Mouse (Mus musculus) heart, postnatal 0 days (tissue): Measurements from ENCODE around the gene Gm5592. TPM values are rescaled to one million over a fixed set of nuclear protein-coding genes. Genes with fewer than 3 reads are reported as not detected.
"Not testable (repeated sequence)": the region's sequence is repeated elsewhere in the genome, so short reads cannot be mapped to it uniquely, and the experiment has no call there.

Experiments used
- ATAC-seq: fragments of 200-750 bp; cut with Nextera tagmentation; 2 replicates; pipeline ENCODE4 v1.8.0; 2017; ENCODE audit warnings: low read depth, moderate number of reproducible peaks, moderate library complexity; ENCODE audit not compliant: insufficient read depth
- DNase-seq: peaks from one replicate; pipeline ENCODE4 v3.0.0-alpha.2; 2016; ENCODE audit warnings: low spot score
- H3K27ac ChIP-seq: fragments of 300-500 bp; sonication (generic); 2 replicates; pipeline ENCODE4 v1.5.1; 2014; ENCODE audit warnings: low read depth, mild to moderate bottlenecking
- H3K27me3 ChIP-seq: fragments of 300-500 bp; sonication (generic); 2 replicates; pipeline ENCODE4 v1.6.1; 2014; ENCODE audit warnings: low read length, mixed read lengths; ENCODE audit not compliant: control insufficient read depth, insufficient read depth
- H3K36me3 ChIP-seq: fragments of 300-500 bp; sonication (generic); replicated peaks from 2 replicates; pipeline ENCODE4 v1.6.1; 2014; ENCODE audit warnings: low read length, mixed read lengths; ENCODE audit not compliant: control insufficient read depth, insufficient read depth
- H3K4me1 ChIP-seq: fragments of 300-500 bp; sonication (generic); 2 replicates; pipeline ENCODE4 v1.6.1; 2014; ENCODE audit warnings: antibody characterized with exemption; ENCODE audit not compliant: control insufficient read depth, insufficient read depth
- H3K4me2 ChIP-seq: fragments of 300-500 bp; sonication (generic); 2 replicates; pipeline ENCODE4 v1.6.1; 2014; ENCODE audit warnings: low read depth, mild to moderate bottlenecking, low read length, moderate library complexity
- H3K4me3 ChIP-seq: fragments of 300-500 bp; sonication (generic); 2 replicates; pipeline ENCODE4 v1.5.1; 2014; ENCODE audit warnings: low read depth, low read length
- H3K9ac ChIP-seq: fragments of 300-500 bp; sonication (generic); replicated peaks from 2 replicates; pipeline ENCODE4 v1.6.1; 2014; ENCODE audit warnings: low read depth, low read length, mixed read lengths
- H3K9me3 ChIP-seq: fragments of 300-500 bp; sonication (generic); replicated peaks from 2 replicates; pipeline ENCODE4 v1.6.1; 2016; ENCODE audit warnings: low read length; ENCODE audit not compliant: control insufficient read depth
- CTCF ChIP-seq: IDR thresholded peaks from 2 replicates; pipeline ENCODE4 v1.5.1; 2016; ENCODE audit warnings: antibody characterized with exemption, control low read depth, low read depth
- EP300 ChIP-seq: IDR thresholded peaks from 2 replicates; pipeline ENCODE4 v1.6.1; 2016; ENCODE audit warnings: antibody characterized with exemption, low read depth
- WGBS: fragments of 180-500 bp; shearing (Covaris S2); extraction: QIAGEN DNeasy Blood & Tissue Kit; methylation state at CpG from one replicate; pipeline ENCODE4 v1.1.7; 2014; 5-methylcytosine and 5-hydroxymethylcytosine counted together
- polyA plus RNA-seq: library from polyadenylated mRNA; unstranded; fragments of >200 nt; fragmentation: Nextera tagmentation; extraction: Ambion mirVana; gene quantifications from 2 replicates; pipeline ENCODE4 v1.2.1, GENCODE M21; 2015
- total RNA-seq: library from RNA; depleted of rRNA; stranded (reverse); fragments of >200 nt; gene quantifications from 2 replicates; pipeline ENCODE4 v1.2.3, GENCODE M21; 2014; ENCODE audit warnings: low replicate concordance; rRNA removed

Gm5592 gene
- not detected in 2 replicates for total RNA-seq
- polyA plus RNA-seq = not detected in 2 replicates

DNA sequence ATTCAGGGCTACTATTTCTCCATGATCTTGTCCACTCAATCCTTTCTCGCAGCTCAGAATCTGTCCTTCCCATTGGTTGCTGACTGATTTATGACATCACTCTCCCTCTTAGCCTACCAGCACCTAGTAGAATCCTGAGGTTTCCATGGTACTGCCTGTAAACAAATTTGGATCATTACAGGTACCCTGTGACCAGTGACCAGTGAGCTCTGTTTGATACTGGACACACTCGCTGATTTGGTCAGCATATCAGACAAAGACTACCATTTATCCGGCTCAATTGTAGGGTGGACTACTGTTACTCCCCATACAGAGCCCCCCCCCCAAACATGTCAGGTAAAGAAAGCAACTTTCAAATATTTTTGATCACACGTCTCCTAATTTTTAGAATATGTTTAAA is at the start of gene Gm5592:
Gm5592 (plus strand) TSS at position 301 of the 400 bp plus-strand sequence.
- not testable (repeated sequence) for H3K9me3 ChIP-seq, H3K9ac ChIP-seq, H3K36me3 ChIP-seq, DNase-seq, H3K4me1 ChIP-seq, ATAC-seq, H3K27me3 ChIP-seq, H3K4me2 ChIP-seq, H3K4me3 ChIP-seq, H3K27ac ChIP-seq
- 64% methylated on average over 4 of the region's 4 CpGs for WGBS

DNA sequence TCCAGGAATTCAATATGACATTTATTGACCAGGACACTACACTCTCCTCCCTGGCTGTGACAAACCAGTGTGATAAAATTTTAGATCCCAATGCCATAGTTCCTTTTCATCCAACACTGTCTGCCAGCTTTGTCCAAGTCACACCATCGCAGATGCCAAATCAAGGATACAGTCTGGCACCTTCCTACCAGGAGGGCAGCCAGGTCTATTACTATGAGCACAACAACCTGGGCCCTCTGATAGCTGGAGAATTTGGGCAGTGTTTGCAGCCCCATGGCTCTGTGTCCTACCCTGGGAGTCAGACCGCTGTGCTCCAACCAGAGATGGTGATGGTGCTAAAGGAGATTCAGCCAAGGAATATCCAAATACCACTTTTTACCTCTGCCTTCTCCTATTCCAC is 2.2 kb downstream of the Gm5592 start:
- not testable (repeated sequence) for H3K27ac ChIP-seq, H3K4me2 ChIP-seq, H3K9me3 ChIP-seq, H3K4me3 ChIP-seq, DNase-seq, ATAC-seq, H3K36me3 ChIP-seq, H3K27me3 ChIP-seq, H3K9ac ChIP-seq, H3K4me1 ChIP-seq
- WGBS = 72% methylated on average over 2 of the region's 2 CpGs

GRCm38 (mm10) chr7:41157879-41158278 is 4.2 kb downstream of the Gm5592 start:
- not testable (repeated sequence) for H3K27me3 ChIP-seq, H3K4me3 ChIP-seq, H3K9ac ChIP-seq, H3K27ac ChIP-seq, H3K4me1 ChIP-seq, H3K36me3 ChIP-seq, DNase-seq, H3K4me2 ChIP-seq, ATAC-seq, H3K9me3 ChIP-seq
- WGBS = no CpG with 5 or more reads among the region's 1 CpGs

DNA sequence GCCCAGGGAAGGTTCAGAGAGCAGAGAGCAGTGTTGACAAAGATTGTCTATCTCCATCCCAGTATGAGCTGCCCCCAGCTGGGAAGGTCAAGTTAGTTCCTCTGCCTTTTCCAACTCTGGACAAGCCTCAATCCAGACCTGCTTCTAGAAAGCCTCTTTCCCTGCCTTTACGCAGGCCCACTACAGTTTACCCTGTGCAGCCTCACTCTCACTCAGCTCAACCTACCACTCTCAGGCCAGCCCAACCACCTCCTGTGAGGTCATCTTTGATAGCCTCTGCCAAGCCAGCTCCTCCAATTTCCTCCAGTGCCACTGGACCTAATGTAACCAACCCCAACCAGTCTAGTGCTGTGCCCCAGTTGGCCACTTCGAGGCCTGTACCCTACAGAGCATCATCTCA is 4.9 kb downstream of the Gm5592 start:
- WGBS = 55% methylated on average over 2 of the region's 2 CpGs
- not testable (repeated sequence) for H3K4me3 ChIP-seq, DNase-seq, H3K27me3 ChIP-seq, H3K4me2 ChIP-seq, H3K36me3 ChIP-seq, H3K9ac ChIP-seq, ATAC-seq, H3K9me3 ChIP-seq, H3K27ac ChIP-seq, H3K4me1 ChIP-seq

DNA sequence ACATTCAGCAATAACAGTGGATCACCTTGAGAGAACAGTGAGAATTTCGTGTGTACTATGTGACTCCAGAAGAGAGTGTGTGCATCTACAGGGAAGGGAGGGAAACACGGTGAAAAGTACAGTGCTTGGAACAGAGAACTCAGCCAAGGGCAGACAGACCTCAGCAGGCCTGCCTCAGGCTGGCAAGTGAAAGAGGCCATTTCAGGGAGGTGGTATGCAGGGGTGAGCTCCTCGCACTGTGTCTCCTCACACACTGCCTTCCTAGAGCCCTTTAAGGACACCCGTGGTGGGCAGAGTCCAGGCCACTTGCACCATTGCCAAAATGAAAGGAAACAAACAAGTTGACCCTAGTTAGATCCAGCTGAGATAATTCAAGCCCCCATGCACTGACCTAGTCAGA is 40.0 kb downstream of the Gm5592 start:
- no peak for TF ChIP-seq EP300
- TF ChIP-seq CTCF = no peak
- Histone ChIP-seq H3K4me2 (no peak overlapping the region), H3K4me1 (no peaks in the 10 kb centered on the region), H3K9me3 (no peaks in the 10 kb centered on the region), H3K4me3 (no peak overlapping the region), H3K36me3 (no peaks in the 10 kb centered on the region), H3K27ac (no peak overlapping the region), H3K27me3 (no peaks in the 10 kb centered on the region), H3K9ac (no peak overlapping the region)
- DNase-seq (no peak), ATAC-seq (no peak)
- 45% methylated on average over 4 of the region's 4 CpGs for WGBS

Other genes with a start within 250 kb of the Gm5592 start
- not detected in 2 replicates for gene 4930433I11Rik, start 166.3 kb upstream of the Gm5592 start, total RNA-seq
- gene 4930433I11Rik, start 166.3 kb upstream of the Gm5592 start, polyA plus RNA-seq = not detected in 2 replicates
- not detected in 2 replicates for gene Gm4884, start 121.1 kb upstream of the Gm5592 start, total RNA-seq
- not detected in 2 replicates for gene Gm4884, start 121.1 kb upstream of the Gm5592 start, polyA plus RNA-seq
- 3.9 and 12.3 TPM in 2 replicates for gene AI987944, start 239.5 kb downstream of the Gm5592 start, total RNA-seq
- gene AI987944, start 239.5 kb downstream of the Gm5592 start, polyA plus RNA-seq = 9.1 and 9.8 TPM in 2 replicates